Mouse (Mus musculus): Measurements from ENCODE around the gene Olfr332.
"Not testable (repeated sequence)": the region's sequence is repeated elsewhere in the genome, so short reads cannot be mapped to it uniquely, and the experiment has no call there.

Gene Olfr332

DNA sequence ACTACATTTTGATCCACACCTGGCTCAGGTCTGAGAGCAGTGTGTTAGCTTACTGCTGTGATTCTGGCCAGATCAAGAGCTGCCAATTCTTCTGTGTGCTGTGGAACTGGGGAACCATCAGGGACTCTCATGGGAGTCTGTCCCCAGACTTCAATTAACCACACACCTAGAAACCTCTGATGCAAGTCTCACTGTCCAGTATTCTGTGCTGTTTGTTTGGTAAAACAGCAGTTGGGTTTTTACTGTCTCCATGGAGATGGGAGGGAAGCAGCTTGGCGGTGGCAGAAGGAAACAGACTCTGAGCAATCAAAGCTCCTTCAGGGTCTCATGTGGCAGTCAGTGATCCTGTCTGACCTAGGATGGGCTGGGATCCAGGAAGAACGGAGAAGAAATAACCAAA is at the start of gene Olfr332:
Gene Olfr332, minus strand, starts transcription at position 101 of the 400 bp plus-strand sequence.
- no peak for DNase-seq (ENCODE audit: low read depth, low spot score)

DNA sequence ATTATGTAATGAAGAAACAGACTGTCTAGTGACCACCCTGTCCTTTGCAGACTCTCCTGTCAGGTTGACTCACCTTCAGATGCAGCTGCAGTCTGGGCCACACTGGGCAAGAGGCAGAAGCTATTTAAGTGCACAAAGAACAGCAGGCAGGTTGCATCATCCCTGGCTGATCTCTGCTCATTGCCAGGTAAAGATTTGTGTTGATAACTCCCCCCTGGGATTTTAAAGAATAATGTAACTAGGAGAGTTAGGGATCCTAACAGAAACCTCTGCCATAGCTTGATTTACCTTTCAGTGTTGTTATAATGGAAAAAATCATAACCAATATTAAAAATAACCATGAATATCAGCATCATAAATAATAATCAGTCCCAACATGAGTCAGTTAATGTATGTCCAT is 42.4 kb upstream of the Olfr332 start, which contains the start of gene Olfr330:
Gene Olfr330, minus strand, starts transcription at position 101 of the 400 bp plus-strand sequence.
- DNase-seq (ENCODE audit: low read depth, low spot score), result not testable (repeated sequence)

DNA sequence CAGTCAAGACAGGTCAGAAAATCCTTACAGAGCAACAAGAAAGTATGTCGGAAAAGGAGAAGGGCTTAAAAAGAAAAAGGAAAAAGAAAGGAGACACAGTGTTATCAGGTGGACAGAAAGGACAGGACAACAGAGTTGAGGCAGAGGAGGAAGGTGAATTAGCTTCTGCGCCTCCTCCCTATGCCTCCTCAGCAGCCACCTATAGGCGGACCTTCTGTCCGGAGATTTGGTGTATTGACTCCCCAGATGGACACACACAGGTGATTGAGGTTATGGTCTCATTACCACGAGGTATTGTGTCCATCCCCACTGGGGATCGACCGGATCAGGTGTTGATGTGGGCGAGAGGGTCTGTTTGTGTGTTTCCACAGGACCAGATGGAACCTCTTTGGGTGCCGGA is 27.4 kb upstream of the Olfr332 start:
- not testable (repeated sequence) for DNase-seq (ENCODE audit: low read depth, low spot score)

DNA sequence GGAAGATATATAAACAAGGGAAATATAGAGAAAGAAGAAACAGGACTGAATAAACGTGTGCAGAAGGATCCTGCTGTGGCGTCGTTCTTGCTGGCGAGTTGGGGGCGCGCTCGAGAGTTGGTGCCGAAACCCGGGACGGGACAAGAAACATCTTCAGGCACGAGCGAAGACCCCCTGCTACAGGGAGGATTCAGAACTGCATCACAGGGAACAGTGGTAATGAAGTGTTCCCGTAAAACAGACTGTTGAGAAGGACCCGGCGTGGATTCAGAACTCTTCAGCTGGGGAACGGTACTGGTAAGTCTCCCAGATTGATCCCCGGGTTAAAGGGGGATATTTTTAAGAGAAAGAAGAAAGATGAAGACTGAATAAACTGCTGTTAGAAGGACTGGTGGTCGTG is 26.6 kb upstream of the Olfr332 start:
- not testable (repeated sequence) for DNase-seq (ENCODE audit: low read depth, low spot score)

DNA sequence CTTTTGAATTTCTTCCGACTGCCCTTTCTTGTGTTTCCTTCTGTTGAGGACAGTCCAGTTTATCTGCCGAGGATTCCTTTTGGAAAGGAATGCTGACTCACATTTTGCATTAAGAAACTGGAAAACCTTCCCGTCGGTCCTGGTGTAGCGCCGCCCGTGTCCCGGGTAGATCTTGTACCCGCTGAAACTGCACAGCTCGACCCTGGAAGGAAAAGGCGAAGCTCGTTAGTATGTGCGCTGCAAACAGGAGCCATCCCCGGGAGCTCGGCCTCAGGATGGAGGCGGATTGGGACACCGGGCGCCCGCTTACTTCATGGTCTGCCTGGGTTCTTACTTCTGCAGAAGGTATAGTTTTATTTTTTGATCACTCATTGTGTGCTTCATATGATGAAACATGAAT is 16.7 kb upstream of the Olfr332 start:
- not testable (repeated sequence) for DNase-seq (ENCODE audit: low read depth, low spot score)

DNA sequence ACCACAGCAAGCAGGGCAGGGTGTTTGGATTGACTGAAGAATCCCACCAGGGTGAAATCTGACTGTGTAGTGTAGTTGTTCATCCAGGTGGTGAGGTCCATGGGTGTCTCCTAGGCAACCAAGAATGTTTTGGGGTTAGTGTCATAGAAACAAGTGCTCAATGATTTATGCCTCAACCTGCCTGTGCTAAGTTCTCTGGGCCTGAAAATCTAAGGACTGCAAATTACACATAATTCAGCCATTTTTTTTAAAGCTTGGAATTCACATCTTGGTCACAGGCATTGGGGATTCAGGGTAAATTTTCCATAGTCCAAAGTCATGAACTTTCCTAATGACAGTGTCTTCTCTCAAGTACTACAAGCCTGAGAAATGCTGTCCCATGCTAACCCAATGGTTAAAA is 10.1 kb upstream of the Olfr332 start, which contains the start of gene Olfr331:
Gene Olfr331, minus strand, starts transcription at position 101 of the 400 bp plus-strand sequence.
- DNase-seq (ENCODE audit: low read depth, low spot score), result not testable (repeated sequence)

DNA sequence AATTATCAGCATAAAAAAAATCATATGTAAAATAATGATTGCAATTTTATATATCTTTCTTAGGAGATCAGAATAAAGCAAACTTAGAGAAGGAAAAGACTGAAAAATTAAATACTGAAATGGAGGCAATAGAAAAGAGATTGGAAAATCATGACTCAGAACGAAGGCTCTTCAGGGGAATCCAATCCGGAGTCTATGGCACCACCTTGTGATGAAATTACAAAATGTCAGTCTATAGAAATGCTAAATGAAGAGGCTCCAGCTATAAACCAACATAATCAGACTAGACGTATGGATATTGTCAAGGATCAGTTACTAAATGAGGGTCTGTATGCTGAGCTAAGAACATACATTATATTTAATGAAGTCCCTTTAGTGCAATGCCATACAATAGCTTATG is 6.9 kb upstream of the Olfr332 start:
- DNase-seq (ENCODE audit: low read depth, low spot score), result peak; percentile 1

DNA sequence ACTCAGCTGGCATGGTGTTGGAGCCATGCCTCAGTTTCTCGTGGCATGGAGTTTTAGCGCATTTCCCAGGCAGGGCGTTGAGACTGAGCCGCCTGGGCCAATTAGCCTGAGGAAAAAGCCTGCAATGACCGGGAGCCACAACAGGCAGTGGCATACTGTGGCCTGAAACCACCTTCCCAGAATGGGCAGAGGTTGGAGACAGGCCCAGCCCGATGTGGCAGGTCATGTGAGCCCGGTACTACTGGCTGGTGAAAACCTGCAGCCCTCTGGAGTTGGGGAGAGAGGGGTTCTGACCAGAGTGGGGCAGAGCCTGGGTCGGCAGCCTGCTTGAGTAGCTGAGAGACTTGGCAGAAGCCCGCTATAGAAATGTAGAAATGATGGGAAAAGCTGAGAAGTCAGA is 6.4 kb upstream of the Olfr332 start:
- no peak for DNase-seq (ENCODE audit: low read depth, low spot score)

DNA sequence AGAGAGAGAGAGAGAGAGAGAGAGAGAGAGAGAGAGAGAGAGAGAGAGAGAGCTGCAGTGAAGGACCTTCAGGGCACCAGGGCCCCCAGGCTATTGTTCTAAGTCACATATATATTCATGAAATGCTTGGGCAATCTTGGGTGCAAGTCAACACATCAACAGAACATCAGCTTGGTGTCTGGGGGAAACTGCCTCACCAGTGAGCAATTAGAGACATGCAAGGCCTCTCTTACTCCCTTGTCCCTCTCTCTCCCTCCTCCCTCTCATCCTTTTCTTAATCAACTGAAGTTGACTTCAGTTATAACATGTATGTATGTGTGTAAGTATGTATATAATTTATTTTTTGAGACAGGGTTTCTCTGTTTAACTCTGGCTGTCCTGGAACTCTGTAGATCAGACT is 30.2 kb downstream of the Olfr332 start, which contains the start of gene Olfr30:
Gene Olfr30, minus strand, starts transcription at position 101 of the 400 bp plus-strand sequence.
- DNase-seq (ENCODE audit: low read depth, low spot score), result no peak

DNA sequence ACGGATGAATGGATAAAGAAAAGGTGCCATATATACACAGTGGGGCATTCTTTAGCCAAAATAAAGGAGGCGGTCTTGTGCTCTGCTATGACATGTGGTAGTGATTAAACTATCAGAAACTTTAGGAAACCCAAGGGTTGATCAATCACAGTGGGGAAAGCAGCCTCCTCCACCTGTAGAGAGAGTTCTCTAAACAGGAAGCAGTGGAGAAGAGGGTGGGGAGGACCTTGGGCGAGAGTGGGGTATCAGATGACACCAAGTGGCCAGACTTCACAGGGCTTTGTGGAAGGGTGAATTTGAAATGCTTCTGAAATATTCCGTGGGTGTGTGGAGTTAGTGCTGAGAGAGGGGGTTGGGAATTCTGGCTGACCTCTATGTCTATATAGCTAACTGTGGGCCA is 38.8 kb downstream of the Olfr332 start:
- no peak for DNase-seq (ENCODE audit: low read depth, low spot score)

DNA sequence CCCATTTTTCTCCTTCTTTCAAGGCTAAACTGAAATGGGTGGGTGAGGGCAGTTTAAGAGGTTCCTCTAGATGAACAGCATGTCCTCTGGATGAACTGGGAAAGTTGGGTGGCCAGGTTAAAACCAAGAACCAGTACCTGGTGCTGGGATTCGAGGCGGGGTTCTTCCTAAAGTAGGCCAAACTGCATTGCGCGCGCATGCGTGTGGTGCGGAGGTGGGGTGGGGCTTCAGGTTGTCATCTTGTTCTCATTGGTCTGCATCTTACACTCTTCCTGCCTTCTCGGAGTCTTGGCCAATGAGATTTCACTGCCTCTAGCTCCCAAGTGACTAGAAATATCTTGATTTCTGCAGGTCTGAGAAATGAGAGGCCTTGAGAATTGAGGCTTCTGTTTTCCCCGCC is 39.6 kb downstream of the Olfr332 start, which contains the start of gene Lypd9:
Gene Lypd9, minus strand, starts transcription at position 165 of the 400 bp plus-strand sequence.
- no peak for DNase-seq (ENCODE audit: low read depth, low spot score)

Data from retina, adult 2 months (tissue).